Mouse (Mus musculus) lung, adult 2 months (tissue): ENCODE data around the gene Zfp60. TPM values are rescaled to one million over a fixed set of nuclear protein-coding genes. Genes with fewer than 3 reads are reported as not detected.
"Not testable (repeated sequence)": the region's sequence is repeated elsewhere in the genome, so short reads cannot be mapped to it uniquely, and the experiment has no call there.

Experiments
- DNase-seq: peaks from one replicate; pipeline ENCODE4 v3.0.0; 2022
- H3K4me1 ChIP-seq: fragments of 200-500 bp; 2 replicates; pipeline ENCODE4 v1.6.1; 2011; ENCODE audit warnings: low read length; ENCODE audit not compliant: control insufficient read depth, insufficient read depth
- H3K4me3 ChIP-seq: fragments of 200-500 bp; replicated peaks from 2 replicates; pipeline ENCODE3; 2011; ENCODE audit warnings: low read depth, mild to moderate bottlenecking, control low read depth, low read length; ENCODE audit errors: extremely low read depth
- CTCF ChIP-seq: fragments of 200-500 bp; IDR thresholded peaks from 2 replicates; pipeline ENCODE4 v1.5.1; 2011; ENCODE audit warnings: mild to moderate bottlenecking, low read length, control low read depth; ENCODE audit not compliant: insufficient read depth
- POLR2A ChIP-seq: fragments of 200-500 bp; IDR thresholded peaks from 2 replicates; pipeline ENCODE4 v1.6.1; 2011; ENCODE audit warnings: low read depth, mild to moderate bottlenecking, control low read depth, low read length, borderline replicate concordance; ENCODE audit errors: extremely low read depth
- WGBS: fragments of 180-500 bp; shearing (Covaris S2); methylation state at CpG from one replicate; pipeline ENCODE4 v1.1.7; 2018; 5-methylcytosine and 5-hydroxymethylcytosine counted together
- polyA plus RNA-seq: library from polyadenylated mRNA; depleted of rRNA; stranded (reverse); fragments of >200 nt; gene quantifications from 2 replicates; pipeline ENCODE4 v1.2.3, GENCODE M21; 2012; rRNA removed

Zfp60 gene
- polyA plus RNA-seq, 1 experiment: 1.9 TPM

DNA sequence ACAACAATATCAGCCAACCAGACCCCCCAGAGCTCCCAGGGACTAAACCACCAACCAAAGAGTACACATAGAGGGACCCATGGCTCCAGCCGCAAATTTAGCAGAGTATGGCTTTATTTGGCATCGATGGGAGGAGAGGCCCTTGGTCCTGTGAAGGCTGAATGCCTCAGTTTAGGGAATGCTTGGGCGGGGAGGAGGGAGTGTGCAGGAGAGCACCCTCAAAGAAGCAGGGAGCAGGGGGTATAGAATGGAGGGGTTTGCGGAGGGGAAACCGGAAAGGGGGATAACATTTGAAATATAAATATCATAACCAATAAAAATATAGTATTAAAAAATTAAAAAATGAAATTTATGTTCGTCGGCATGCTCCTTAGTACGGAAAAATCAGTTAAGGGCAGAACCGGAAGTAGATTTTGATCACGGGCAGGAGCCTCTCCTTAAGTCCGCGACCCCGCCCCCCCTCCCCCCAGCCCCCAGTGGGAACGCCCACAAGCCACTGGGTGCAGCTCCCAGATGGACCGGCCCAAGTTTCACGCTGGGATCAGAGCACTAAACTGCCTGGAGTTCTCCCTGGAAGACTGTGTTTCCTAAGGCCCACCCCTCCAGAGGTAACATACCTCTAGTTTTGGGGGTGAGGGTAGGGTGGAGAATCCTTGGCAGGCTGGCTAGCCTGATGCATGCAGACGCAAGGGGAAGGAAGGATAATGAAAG is 34.1 kb downstream of the Zfp60 start:
- Histone ChIP-seq H3K4me1 (no peaks in the 10 kb centered on the region), H3K4me3 (peak overlapping the region; percentile 13)
- no peak for DNase-seq
- TF ChIP-seq CTCF: no peak
- no peak for TF ChIP-seq POLR2A
- 6% methylated on average over 17 of the region's 17 CpGs for WGBS

DNA sequence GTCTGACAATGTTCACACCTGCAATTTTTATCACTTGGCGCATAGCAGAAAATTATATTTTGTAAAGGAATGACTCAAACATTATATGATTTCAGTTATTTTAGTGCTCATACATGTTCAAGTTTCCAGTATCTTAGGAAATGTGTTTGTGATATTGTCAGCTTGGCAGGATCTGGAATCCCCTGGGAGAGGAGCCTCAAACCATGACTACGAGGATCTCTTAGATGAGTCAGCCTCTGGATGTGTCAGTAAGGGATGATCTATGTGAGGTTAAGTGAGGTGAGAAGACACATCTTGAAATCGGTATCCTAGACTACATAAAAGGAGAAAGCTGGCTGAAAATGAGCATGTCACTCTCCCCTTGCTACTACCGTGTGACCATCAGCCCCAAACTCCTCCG is 58.1 kb downstream of the Zfp60 start:
- Histone ChIP-seq H3K4me1 (no peaks in the 10 kb centered on the region), H3K4me3 (no peak overlapping the region)
- 77% methylated on average over 5 of the region's 5 CpGs for WGBS
- DNase-seq: no peak
- TF ChIP-seq POLR2A (no peak), CTCF (no peak)

DNA sequence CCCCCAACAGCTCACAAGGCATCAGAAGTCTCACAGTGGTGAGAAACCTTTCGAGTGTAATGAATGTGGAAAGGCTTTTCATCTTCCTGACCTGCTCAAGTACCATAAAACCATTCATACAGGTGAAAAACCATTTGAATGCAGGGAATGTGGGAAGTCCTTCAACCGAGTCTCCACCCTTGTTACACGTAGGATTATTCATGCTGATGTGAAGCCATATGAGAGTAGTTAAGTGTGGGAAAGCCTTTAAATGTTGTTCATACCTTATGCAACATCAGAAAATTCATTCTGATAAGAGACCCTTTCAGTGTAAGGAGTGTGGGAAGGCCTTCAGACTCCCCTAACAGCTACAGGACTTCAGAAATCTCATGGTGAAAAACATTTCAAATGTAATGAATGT is 62.7 kb downstream of the Zfp60 start:
- not testable (repeated sequence) for H3K4me1 ChIP-seq, H3K4me3 ChIP-seq, DNase-seq
- 38% methylated on average over 3 of the region's 3 CpGs for WGBS

DNA sequence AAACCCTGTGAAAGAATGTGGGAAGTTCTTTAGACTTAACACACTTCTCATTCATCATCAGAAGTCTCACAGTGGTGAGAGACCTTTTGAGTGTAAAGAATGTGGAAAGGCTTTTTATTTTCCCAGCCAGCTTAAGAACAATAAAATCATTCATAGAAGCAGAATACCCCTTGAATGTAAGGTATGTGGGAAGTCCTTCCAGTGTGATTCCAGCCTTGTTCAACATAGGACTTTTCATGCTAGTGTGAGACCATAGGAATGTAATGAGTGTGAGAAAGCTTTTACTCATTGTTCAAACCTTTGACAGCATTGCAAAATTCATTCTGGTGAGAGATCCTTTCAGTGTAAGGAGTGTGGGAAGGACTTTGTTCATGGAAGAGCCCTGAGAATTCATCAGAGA is 63.4 kb downstream of the Zfp60 start:
- no peaks in the 10 kb centered on the region for H3K4me1 ChIP-seq
- TF ChIP-seq POLR2A (no peak), CTCF (no peak)
- no peak overlapping the region for H3K4me3 ChIP-seq
- DNase-seq: no peak

DNA sequence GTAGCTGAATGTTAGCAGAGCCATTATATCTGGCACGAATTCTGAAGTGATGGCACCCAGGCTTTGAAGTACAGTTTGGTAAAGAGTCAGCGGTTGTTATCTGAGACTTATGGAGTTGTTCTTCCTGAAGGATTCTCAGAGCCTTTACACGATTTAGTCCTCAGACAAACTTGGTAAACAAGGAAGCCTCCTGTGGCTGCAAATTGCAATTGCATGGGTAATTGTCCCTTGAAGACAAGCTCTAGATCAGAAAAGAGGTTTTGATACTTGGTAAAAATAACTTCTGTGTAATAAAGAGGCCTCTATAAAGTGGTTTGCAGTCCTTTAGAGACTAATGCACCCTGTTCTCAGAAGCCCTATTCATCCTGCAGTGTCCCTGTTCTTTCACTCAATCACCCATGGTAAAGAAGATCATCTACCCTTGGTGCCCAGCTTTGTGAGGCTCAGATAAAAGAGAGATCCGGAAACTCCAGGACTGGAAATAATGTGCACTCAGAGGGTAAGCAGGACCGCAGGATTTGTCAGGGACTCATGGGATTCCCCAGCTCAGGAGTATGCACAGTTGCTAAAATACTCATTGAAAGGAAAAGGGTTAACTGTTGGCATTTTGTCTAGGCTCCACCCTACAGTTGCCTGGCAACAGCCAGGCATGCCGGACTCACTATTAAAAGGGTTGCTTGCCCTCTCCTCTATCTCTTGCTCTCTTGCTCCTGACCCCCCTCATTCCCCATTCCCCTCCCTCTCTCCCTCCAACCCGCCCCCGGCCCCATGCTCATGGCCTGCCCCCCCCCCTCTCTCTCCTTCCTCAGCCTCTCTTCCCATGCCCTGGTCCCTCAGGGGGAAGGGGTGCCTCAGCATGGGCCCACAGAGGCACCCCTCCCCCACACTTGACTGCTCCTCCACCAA is 67.0 kb downstream of the Zfp60 start:
- WGBS: 28% methylated on average over 8 of the region's 8 CpGs

DNA sequence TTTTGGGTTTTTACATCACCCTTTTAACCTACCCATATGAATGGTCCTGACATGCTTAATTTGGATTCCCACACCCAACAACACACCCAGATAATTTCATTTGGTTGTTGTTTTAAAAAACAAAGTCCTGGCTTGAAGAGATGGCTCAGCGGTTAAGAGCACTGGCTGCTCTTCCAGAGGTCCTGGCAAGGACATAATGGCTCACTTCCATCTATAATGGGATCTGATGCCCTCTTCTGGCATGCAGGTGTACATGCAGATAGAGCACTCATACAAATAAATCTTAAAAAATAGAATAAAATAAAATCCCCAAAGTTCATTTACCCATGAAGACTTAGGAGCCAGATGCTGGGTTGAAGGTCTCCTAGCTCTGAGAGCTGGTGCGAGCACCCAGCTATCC is 69.9 kb downstream of the Zfp60 start:
- Histone ChIP-seq H3K4me1 (peaks cover 2% of the 10 kb centered on the region; the same call in 1 of the 2 replicates), H3K4me3 (no peak overlapping the region)
- DNase-seq: no peak
- WGBS: 49% methylated on average over 2 of the region's 2 CpGs
- no peak for TF ChIP-seq POLR2A
- TF ChIP-seq CTCF: no peak

More for the DNA sequence above, 67.0 kb downstream of the Zfp60 start:
- Histone ChIP-seq H3K4me1 (no peaks in the 10 kb centered on the region), H3K4me3 (no peak overlapping the region)
- TF ChIP-seq CTCF (no peak), POLR2A (no peak)
- no peak for DNase-seq

DNA sequence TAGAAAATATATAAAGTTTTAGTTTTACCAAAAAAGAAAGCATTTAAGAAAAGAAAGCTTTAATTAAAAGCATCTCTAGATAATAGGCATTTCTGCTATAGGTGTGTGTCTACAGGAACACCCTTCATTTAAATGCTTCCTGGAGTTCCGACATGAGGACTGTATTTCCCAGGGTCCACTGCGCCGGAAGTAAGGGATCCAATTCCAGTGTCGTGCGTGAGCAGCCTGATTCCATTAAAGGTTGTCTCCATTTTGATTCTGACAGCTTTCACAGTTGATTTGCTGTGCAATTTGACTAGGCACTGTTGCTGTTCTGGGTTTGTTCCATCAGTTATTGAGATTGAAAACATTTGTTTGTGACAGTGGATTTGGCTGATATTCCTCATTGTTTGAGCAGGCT is 71.8 kb downstream of the Zfp60 start:
- Histone ChIP-seq H3K4me3 (no peak overlapping the region), H3K4me1 (peaks cover 2% of the 10 kb centered on the region; the same call in 1 of the 2 replicates)
- no peak for DNase-seq
- 69% methylated on average over 5 of the region's 5 CpGs for WGBS
- TF ChIP-seq POLR2A: no peak
- TF ChIP-seq CTCF: no peak

Other genes with a start within 250 kb of the Zfp60 start
- 50.7 and 56.1 TPM in 2 replicates for gene Sertad1, start 244.5 kb upstream of the Zfp60 start, polyA plus RNA-seq
- gene Prx, start 232.1 kb upstream of the Zfp60 start, polyA plus RNA-seq: 62.0 and 67.4 TPM in 2 replicates
- gene Hipk4, start 208.1 kb upstream of the Zfp60 start, polyA plus RNA-seq: 1.3 and 1.8 TPM in 2 replicates
- 180 and 201 TPM in 2 replicates for gene Pld3, start 178.2 kb upstream of the Zfp60 start, polyA plus RNA-seq
- gene 2310022A10Rik, start 178.2 kb upstream of the Zfp60 start, polyA plus RNA-seq: 22.4 and 28.5 TPM in 2 replicates
- gene Akt2, start 139.8 kb upstream of the Zfp60 start, polyA plus RNA-seq: 81.4 and 101 TPM in 2 replicates
- gene Ttc9b, start 77.5 kb upstream of the Zfp60 start, polyA plus RNA-seq: not detected in 2 replicates
- gene Map3k10, start 56.8 kb upstream of the Zfp60 start, polyA plus RNA-seq: 27.1 and 31.9 TPM in 2 replicates
- 0.36 and 1.5 TPM in 2 replicates for gene Zfp607b, start 42.0 kb upstream of the Zfp60 start, polyA plus RNA-seq
- gene Zfp626, start 75.8 kb downstream of the Zfp60 start, polyA plus RNA-seq: 0.55 and 1.1 TPM in 2 replicates
- gene Zfp59, start 107.2 kb downstream of the Zfp60 start, polyA plus RNA-seq: 0.54 and 1.1 TPM in 2 replicates
- 0.72 and 1.7 TPM in 2 replicates for gene Zfp607a, start 126.1 kb downstream of the Zfp60 start, polyA plus RNA-seq
- 1.2 and 1.7 TPM in 2 replicates for gene Zfp974, start 198.1 kb downstream of the Zfp60 start, polyA plus RNA-seq
- 1.3 and 2.0 TPM in 2 replicates for gene Zfp780b, start 247.8 kb downstream of the Zfp60 start, polyA plus RNA-seq